Mouse (Mus musculus) C2C12 (cell line): ENCODE measurements around the gene Hoxa10. TPM values are rescaled to one million over a fixed set of nuclear protein-coding genes. Genes with fewer than 3 reads are reported as not detected.

Experiments used
- H3K27me3 ChIP-seq: one replicate; pipeline ENCODE4 v1.6.1; 2011; ENCODE audit not compliant: control insufficient read depth, insufficient read depth, insufficient read length
- H3K36me3 ChIP-seq: one replicate; pipeline ENCODE4 v1.6.1; 2011; ENCODE audit not compliant: control insufficient read depth, insufficient read depth
- H3K4me3 ChIP-seq: one replicate; pipeline ENCODE4 v1.5.1; 2011; ENCODE audit warnings: mild to moderate bottlenecking, control low read depth; ENCODE audit not compliant: poor library complexity, insufficient read depth, severe bottlenecking
- H3K79me2 ChIP-seq: one replicate; pipeline ENCODE4 v1.6.1; 2011; ENCODE audit not compliant: control insufficient read depth, insufficient read depth
- H3K79me3 ChIP-seq: one replicate; pipeline ENCODE4 v1.6.1; 2011; ENCODE audit warnings: low read depth, control low read depth
- H3ac ChIP-seq: one replicate; pipeline ENCODE3; 2011; ENCODE audit warnings: low read depth; ENCODE audit not compliant: control insufficient read depth, insufficient read length
- CEBPB ChIP-seq: IDR thresholded peaks from one replicate; pipeline ENCODE4 v1.6.1; 2011; ENCODE audit warnings: low read depth, mild to moderate bottlenecking, control low read depth, moderate library complexity
- CTCF ChIP-seq: IDR thresholded peaks from one replicate; pipeline ENCODE4 v1.5.1; 2011; ENCODE audit not compliant: control insufficient read depth, insufficient read depth, insufficient read length
- FOSL1 ChIP-seq: IDR thresholded peaks from one replicate; pipeline ENCODE4 v1.8.0; 2011; ENCODE audit warnings: mild to moderate bottlenecking, low read length; ENCODE audit not compliant: poor library complexity, insufficient read depth, severe bottlenecking
- MAX ChIP-seq: IDR thresholded peaks from one replicate; pipeline ENCODE4 v1.6.1; 2011; ENCODE audit warnings: mild to moderate bottlenecking, control low read depth
- MYOD1 ChIP-seq: IDR thresholded peaks from one replicate; pipeline ENCODE4 v1.6.1; 2011; ENCODE audit warnings: low read depth; ENCODE audit not compliant: control insufficient read depth, insufficient read length
- MYOG ChIP-seq: IDR thresholded peaks from one replicate; pipeline ENCODE4 v1.6.1; 2011; ENCODE audit not compliant: control insufficient read depth, insufficient read length; ENCODE audit errors: extremely low read depth
- USF1 ChIP-seq: IDR thresholded peaks from one replicate; pipeline ENCODE4 v1.6.1; 2011; ENCODE audit warnings: low read depth, mild to moderate bottlenecking, control low read depth, moderate library complexity
- polyA plus RNA-seq: library from polyadenylated mRNA; unstranded; fragments of >200 nt; fragmentation: generic; extraction: Trizol; gene quantifications from one replicate; pipeline ENCODE4 v1.2.1, GENCODE M21; 2012; ENCODE audit warnings: missing spikeins

Hoxa10 gene
- polyA plus RNA-seq, 1 experiment, result 19.8 TPM

DNA sequence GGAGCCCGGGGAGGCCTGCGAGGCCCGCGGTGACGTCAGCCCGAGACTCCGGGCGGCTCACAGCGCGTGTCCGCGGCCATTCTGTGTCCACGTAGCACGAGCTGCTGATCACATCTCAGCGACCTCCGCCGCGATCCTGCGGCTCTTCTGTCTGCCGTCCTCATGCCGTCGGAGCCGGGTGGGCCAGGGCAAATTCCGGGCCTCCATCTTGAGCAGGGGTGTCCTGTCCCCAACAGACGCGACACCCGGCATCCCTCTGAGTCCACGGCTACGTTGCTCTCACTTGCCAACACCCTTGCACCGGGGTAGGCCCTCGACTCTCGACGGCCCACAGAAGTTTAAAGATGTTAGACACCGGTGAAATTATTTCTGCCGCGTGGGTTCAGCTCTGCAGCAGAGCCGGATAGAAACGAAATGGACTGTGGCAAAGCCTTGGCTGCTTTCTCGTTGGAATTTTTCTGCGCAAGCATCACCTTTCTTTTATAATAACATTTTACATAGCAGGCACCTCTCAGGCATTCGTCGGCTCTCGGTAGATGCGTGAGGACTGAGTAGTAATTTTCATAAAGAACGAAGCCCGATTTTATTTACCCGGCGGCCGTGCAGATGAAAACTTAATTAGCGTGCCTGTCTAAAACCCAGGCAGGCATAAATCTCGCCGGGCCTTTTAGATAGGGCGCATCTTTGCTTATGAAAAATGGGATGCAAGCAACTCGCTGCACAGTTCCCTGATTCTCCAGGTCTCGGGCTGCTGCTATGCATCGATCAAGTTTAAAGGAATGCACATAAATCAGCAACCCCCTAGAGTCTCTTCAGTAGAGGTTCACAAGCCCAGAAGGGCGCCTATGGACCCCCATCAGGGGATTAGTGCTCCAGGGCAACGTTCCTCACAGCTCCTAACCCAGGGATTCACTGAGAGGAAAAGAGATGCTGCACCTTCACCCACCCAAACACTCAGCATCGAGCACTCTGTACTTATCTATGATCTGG, 13.2 kb upstream of the Hoxa10 start:
- H3ac ChIP-seq, result peak overlapping the region; percentile 3
- H3K79me3 ChIP-seq, result peaks cover 16% of the 10 kb centered on the region
- H3K36me3 ChIP-seq, result peaks cover 13% of the 10 kb centered on the region
- peaks cover 31% of the 10 kb centered on the region for H3K79me2 ChIP-seq
- H3K27me3 ChIP-seq, result no peaks in the 10 kb centered on the region
- TF ChIP-seq FOSL1 (no peak), MAX (no peak), CTCF (no peak), MYOD1 (no peak), CEBPB (no peak), MYOG (no peak), USF1 (no peak)
- H3K4me3 ChIP-seq, result no peak overlapping the region

GRCm38 (mm10) chr6:52252775-52253376, 12.2 kb upstream of the Hoxa10 start:
- Histone ChIP-seq H3K27me3 (no peaks in the 10 kb centered on the region), H3K4me3 (peak overlapping the region; percentile 11), H3K36me3 (peaks cover 13% of the 10 kb centered on the region), H3ac (peak overlapping the region; percentile 73), H3K79me2 (peaks cover 41% of the 10 kb centered on the region), H3K79me3 (peaks cover 20% of the 10 kb centered on the region)
- TF ChIP-seq CEBPB (no peak), MAX (no peak), CTCF (no peak)

GRCm38 (mm10) chr6:52252016-52252774, 11.5 kb upstream of the Hoxa10 start:
- no peaks in the 10 kb centered on the region for H3K27me3 ChIP-seq
- peak overlapping the region; percentile 11 for H3K4me3 ChIP-seq
- H3K36me3 ChIP-seq, result peaks cover 13% of the 10 kb centered on the region

GRCm38 (mm10) chr6:52251177-52251879, 10.7 kb upstream of the Hoxa10 start:
- Histone ChIP-seq H3K79me2 (peaks cover 56% of the 10 kb centered on the region), H3ac (no peak overlapping the region), H3K79me3 (peaks cover 35% of the 10 kb centered on the region), H3K27me3 (no peaks in the 10 kb centered on the region), H3K4me3 (no peak overlapping the region), H3K36me3 (peaks cover 13% of the 10 kb centered on the region)
- TF ChIP-seq CTCF (no peak), FOSL1 (no peak), CEBPB (no peak), MYOG (no peak), USF1 (no peak), MAX (no peak), MYOD1 (no peak)

More at GRCm38 (mm10) chr6:52252016-52252774, 11.5 kb upstream of the Hoxa10 start:
- TF ChIP-seq CTCF, result no peak
- TF ChIP-seq MYOG, result no peak
- no peak for TF ChIP-seq FOSL1
- TF ChIP-seq MAX, result no peak
- no peak for TF ChIP-seq CEBPB
- TF ChIP-seq MYOD1, result no peak
- no peak for TF ChIP-seq USF1
- H3ac ChIP-seq, result peak overlapping the region; percentile 73
- H3K79me3 ChIP-seq, result peaks cover 26% of the 10 kb centered on the region
- peaks cover 47% of the 10 kb centered on the region for H3K79me2 ChIP-seq

GRCm38 (mm10) chr6:52249826-52250225, 9.2 kb upstream of the Hoxa10 start:
- Histone ChIP-seq H3K36me3 (peaks cover 13% of the 10 kb centered on the region), H3K27me3 (no peaks in the 10 kb centered on the region), H3K79me2 (peaks cover 71% of the 10 kb centered on the region), H3ac (no peak overlapping the region), H3K79me3 (peaks cover 44% of the 10 kb centered on the region), H3K4me3 (peak overlapping the region; percentile 14)
- no peak for TF ChIP-seq FOSL1
- no peak for TF ChIP-seq USF1
- TF ChIP-seq MYOG, result no peak
- TF ChIP-seq MAX, result no peak
- no peak for TF ChIP-seq CEBPB
- no peak for TF ChIP-seq CTCF
- TF ChIP-seq MYOD1, result no peak
